Mouse (Mus musculus): ENCODE results near the gene Sirt4.
A peak's percentile ranks its signal among the peaks of the same experiment; 100 is the strongest.

The Sirt4 gene

GRCm38 (mm10) chr5:115465642-115466420 lies 18.7 kb downstream of the Sirt4 start, which contains the start of gene Pla2g1b:
Gene Pla2g1b (plus strand): TSS chr5:115466262.
- DNase-seq = no peak

GRCm38 (mm10) chr5:115464408-115465115 lies 20.0 kb downstream of the Sirt4 start:
- DNase-seq = no peak

DNA sequence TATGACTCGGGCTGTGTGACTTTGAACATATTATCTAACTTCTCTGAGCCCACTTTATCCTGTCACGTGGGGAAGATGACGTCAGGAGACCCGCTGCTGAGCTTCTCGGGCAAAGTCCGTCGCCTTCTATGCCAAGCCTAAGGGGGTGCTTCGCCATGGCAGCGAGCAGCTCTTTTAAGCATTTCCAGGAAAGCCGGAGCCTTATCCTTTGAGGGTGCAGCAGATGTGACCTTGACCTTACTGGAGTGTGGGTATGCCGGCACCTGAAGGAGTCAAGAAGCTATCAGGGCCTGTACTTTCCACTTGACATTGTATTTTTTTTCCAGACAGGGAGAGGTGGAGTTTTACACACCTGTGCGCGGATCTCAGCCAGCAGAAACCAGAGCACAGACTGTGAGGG lies 25.6 kb downstream of the Sirt4 start:
- DNase-seq = no peak

DNA sequence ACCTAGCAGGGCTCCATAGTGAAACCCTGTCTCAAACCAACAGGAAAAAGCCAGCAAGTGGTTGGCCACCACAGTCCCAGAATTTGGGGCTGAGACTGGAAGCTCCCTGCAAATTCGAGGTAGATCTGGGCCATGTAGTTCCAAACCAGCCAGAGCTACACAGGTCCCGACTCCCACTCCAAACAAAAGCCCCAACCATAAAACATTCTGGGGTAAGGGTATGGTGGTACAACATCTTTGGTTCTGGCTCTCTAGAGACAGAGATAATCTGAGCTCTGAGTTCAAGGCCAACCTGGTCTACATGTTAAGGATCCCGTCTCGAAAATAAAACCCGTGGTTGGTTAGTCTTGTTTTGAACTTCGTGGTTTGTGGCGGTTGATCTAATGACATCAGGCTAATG lies 28.7 kb downstream of the Sirt4 start:
- DNase-seq = no peak

DNA sequence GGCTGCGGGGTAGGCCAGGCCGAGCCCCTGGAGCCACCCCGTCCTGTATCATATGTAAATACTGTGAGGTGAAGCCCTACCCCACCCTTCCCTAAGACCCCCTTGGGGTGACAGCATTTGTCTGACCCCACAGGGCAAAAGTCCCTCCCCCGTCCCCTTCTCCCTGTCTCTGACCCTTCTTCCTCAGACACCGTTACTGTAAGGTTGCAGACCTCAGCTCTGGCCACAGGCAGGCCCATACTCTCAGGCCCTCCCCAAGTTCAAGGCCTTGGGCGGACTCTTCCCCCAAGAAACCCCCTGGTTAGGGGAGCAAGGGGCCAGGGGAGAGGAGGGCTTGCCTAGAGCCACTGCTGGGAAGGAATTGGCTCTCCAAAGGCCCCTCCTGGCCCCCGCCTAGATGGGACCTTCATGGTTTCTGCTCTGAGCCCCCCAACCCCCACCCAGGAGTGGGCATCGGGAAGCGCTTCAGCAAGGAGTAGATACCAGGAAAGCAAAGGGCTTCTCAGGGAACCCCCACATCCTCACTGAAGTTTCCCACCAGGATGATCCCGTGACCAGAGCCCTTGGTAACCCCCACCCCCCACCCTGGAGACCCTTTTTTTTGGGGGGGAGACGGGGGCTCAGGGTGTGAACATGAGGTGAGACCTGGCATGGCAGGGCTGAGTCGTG lies 30.0 kb downstream of the Sirt4 start:
- no peak for DNase-seq

- no peak for DNase-seq
These were observed 33.9 kb downstream of the Sirt4 start for GRCm38 (mm10) chr5:115450410-115451317.

GRCm38 (mm10) chr5:115449247-115449646 lies 35.3 kb downstream of the Sirt4 start:
- no peak for DNase-seq

DNA sequence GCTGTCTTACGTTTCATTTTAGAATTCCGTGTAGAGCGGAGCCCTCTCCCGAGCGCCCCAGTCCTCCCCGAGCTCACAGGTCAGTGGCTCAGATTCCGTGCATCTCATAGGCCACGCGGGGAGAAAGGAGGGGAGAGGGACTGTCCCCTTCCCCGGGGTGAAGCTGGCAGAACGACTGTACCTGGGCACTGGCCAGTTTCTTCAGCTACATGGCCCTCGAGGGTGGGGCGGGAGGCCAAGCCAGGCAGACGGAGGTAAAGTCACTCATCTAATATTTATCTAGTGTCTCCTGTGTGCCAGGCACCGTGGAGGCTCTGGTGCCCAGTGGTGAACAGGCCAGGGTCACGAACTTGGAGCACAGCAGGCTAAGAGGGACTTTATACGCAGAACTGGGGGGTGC lies 37.4 kb downstream of the Sirt4 start:
- no peak for DNase-seq

GRCm38 (mm10) chr5:115444130-115444529 lies 40.4 kb downstream of the Sirt4 start:
- no peak for DNase-seq

DNA sequence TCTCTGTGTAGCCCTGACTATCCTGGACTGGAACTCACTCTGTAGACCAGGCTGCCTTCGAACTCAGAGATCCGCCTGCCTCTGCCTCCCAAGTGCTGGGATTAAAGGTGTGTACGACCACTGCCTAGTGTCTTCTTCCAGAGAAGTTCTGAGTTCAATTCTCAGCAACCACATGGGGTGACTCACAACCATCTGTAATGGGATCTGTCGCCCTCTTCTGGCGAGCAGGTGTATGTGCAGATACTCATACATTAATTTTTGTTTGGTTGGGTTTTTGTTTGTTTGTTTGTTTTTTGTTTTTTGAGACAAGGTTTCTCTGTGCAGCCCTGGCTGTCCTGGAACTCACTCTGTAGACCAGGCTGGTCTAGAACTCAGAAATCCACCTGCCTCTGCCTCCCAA lies 41.9 kb downstream of the Sirt4 start:
- peak in 1 of 2 experiments; percentile 28 for DNase-seq

GRCm38 (mm10) chr5:115441205-115441849 lies 43.2 kb downstream of the Sirt4 start:
- DNase-seq = peak; percentile 81 to 85

DNA sequence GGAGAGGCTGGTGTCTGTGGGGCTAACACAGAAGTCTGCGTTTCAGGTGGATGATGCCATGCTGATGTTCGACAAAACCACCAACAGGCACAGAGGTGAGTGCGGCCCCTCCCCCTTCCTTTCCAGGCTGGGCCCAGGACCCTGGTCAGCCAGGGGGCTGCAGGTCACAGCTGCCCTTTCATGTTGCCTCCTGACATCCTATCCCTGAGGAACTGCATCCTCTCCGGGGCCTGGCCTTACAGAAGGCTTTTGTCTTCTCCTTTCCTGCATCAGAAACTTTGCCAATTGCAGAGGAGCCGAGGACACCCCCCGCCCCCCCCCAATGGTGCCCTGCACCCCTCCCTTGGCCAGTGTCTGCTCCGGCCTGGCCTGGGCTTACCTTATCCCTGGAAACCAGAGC lies 45.9 kb downstream of the Sirt4 start:
- DNase-seq = no peak

DNA sequence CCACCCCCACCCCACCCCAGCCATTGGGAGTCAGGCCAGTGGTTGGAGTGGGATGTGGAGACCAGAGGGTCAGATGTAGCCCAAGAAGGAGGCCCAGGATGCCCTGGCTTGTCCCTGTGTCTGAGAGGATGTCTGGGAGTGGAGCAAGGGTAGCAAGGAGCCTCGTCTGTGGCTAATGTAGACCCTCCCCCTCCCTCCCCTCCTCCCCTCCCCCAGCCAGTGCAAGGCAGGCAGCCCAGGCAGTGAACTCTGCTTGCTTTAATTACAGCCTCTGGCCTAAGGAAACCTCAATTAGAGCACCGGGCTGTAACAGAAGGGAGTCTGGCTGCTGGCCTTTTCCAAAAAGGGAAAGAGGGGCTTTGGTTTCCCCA lies 46.6 kb downstream of the Sirt4 start:
- no peak for DNase-seq

DNA sequence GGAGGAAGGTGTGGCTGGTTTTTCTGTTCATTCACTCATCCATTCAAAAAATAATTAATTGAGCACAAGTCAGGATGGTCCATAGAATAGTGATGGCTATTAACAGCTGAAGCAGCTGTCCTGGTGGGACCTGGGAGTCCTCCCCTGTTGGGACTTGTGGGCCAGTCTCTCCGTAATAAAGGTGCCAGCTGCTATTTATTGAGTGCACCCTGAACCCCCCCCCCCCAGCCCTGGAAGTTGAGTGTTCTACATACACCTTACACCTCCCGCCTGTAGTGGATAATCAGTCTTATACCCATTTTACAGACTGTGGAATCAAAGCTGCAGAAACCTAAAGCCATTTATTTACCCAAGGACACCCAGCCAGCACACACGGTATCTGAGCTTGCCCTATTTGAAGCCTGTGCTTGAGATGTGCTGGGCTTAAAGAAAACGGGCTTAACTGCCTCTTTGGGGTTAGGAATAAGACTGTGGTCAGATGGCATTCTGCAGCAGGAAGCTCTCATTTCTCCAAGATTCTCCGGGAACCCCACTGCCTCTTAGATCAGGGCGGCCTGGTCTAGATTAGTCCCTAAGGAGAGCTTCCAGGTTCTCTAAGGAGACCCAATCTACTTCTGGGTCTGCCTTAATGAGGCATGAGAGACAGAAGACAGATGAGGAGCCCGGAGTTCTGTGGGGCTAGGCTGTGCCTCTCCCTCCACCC lies 47.1 kb downstream of the Sirt4 start:
- no peak for DNase-seq

- DNase-seq = peak; percentile 67 to 75
These were observed 48.0 kb downstream of the Sirt4 start for GRCm38 (mm10) chr5:115436421-115437124.

GRCm38 (mm10) chr5:115435755-115436379 lies 48.7 kb downstream of the Sirt4 start:
- DNase-seq = no peak

GRCm38 (mm10) chr5:115434853-115435754 lies 49.4 kb downstream of the Sirt4 start:
- no peak for DNase-seq

DNA sequence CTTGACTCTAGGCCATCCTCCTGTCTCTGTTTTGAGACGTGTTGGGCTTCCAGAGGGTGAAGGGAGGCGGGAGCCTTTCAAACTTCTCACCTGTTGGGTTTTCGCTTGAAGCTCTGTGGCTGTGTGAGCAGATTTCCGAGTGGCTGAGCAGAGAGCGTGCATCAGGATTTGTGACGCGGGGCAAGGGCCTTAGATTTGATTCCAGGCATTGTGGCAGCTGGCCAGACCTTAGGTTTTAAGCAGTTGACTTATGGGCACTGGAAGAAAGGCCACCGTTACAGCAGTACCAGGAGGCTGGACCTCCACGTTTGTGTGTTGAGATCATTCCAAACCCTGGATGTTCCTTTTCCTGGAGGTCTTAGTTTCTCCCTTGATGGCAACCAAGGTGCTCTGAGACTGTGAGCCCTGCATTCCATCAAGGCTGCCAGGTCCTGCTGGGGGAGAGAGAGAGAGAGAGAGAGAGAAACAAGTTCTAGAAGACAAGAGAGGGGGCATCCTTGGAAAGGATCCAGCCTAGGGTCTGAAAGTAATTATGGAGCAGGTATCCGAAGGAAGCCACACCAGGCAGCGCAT lies 50.2 kb downstream of the Sirt4 start:
- DNase-seq = no peak

DNA sequence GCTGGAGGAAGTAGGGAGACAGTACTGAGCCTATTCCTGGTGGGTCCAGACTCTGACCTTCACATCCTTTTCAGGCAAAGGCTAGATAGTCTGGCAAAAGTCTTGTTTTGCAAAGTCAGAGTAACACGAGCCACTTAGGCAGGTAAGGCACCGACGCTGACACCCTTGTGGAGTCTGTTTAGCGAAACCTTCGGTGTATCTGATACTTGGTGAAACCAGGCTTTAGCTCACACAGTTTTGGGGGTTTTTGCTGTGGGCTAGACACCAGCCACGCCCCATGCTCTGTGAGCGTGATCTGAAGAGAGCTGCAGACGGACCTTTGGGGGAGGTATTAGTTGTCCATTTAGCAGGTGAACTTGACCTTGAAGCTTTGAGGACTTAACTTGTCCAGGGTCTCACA lies 51.3 kb downstream of the Sirt4 start:
- no peak for DNase-seq

Measured in cerebellum, postnatal 36 days (tissue).